Mouse (Mus musculus): ENCODE results near the gene Sox13. TPM values are rescaled to one million over a fixed set of nuclear protein-coding genes. Genes with fewer than 3 reads are reported as not detected.

Sox13 gene
- total and polyA plus RNA-seq, 2 experiments from 2014 or later, result 3.3 to 13.1 TPM

DNA sequence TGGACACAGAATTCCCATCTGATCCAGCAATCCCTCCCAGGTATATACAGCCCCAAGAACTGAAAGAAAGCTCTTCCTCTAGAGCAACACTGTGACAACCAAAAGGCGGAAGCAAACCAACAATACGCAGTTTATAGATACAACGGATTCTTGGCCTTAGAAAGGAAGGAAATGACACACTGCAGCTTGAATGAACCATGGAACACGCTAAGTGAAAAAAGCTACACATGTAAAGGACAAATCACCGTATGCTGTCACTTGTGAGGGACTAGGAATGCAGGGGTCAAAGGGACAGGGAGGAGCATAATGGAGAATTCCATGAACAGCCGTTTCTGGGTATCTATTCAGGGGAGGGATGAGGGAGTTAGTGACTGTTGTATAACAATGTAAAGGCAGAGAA is 16.7 kb downstream of the Sox13 start:
- 53% methylated on average over 6 of the region's 6 CpGs for WGBS

DNA sequence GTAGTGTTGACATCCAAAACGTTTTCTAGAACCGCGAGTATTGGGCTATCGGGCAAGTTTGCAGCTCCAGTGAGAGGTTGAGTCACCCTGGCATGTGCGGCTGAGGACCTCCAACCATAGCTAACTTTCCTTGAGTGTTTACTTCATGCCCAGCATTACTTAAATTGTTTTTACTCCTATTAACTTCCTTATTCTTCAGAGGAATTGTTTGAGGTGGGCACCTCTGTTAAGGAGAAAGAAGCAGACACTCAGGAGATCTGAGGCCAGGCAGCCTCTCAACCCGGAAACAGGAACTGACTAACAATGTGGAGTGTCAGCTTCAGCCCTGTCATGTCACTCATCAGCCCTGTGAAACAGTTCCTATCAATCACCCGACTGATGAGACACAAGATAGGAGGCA is 17.6 kb downstream of the Sox13 start:
- Histone ChIP-seq H3K4me1 (ENCODE audit: insufficient read depth, low read length) (no peaks in the 10 kb centered on the region), H3K4me3 (ENCODE audit: low read length) (no peak overlapping the region), H3K36me3 (ENCODE audit: insufficient read depth, low read length) (no peaks in the 10 kb centered on the region), H3K27me3 (ENCODE audit: insufficient read depth, low read length) (no peaks in the 10 kb centered on the region), H3K27ac (no peak overlapping the region), H3K9ac (replicated peaks; ENCODE audit: low read length) (no peak overlapping the region), H3K9me3 (ENCODE audit: low read length) (no peaks in the 10 kb centered on the region), H3K4me2 (ENCODE audit: low read depth, low read length) (no peak overlapping the region)
- ATAC-seq (no peak), DNase-seq (ENCODE audit: low spot score) (no peak)
- TF ChIP-seq CTCF (IDR thresholded peaks at IDR 0.05; ENCODE audit: low read depth), result no peak
- 85% methylated on average over 7 of the region's 7 CpGs for WGBS

More for the DNA sequence above, 16.7 kb downstream of the Sox13 start:
- ATAC-seq (no peak), DNase-seq (ENCODE audit: low spot score) (no peak)
- Histone ChIP-seq H3K4me2 (ENCODE audit: low read depth, low read length) (no peak overlapping the region), H3K36me3 (ENCODE audit: insufficient read depth, low read length) (no peaks in the 10 kb centered on the region), H3K27me3 (ENCODE audit: insufficient read depth, low read length) (no peaks in the 10 kb centered on the region), H3K4me3 (ENCODE audit: low read length) (no peak overlapping the region), H3K9ac (replicated peaks; ENCODE audit: low read length) (no peak overlapping the region), H3K9me3 (ENCODE audit: low read length) (no peaks in the 10 kb centered on the region), H3K27ac (no peak overlapping the region), H3K4me1 (ENCODE audit: insufficient read depth, low read length) (no peaks in the 10 kb centered on the region)
- TF ChIP-seq CTCF (IDR thresholded peaks at IDR 0.05; ENCODE audit: low read depth), result no peak

DNA sequence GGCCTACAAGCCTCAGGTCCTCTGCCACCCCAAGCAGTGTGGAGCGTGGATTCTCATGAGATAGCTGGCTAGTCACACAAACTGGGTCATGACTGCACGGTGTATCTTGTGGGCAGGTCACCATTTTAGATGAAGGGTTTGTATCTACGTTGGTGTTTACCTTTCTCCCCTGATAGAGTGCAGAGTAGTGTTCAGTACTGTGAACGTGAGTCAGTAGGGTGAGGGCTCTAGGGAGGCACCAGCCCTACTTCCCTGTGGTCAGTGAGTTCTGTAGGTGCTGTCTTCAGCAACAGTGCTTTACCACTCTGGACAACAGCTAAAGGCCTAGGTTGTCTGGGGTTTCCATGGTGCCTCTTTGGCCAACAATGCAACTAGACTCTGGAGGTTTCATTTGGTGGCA is 20.2 kb downstream of the Sox13 start:
- WGBS, result 95% methylated on average over 4 of the region's 4 CpGs
- Histone ChIP-seq H3K27ac (no peak overlapping the region), H3K4me1 (ENCODE audit: insufficient read depth, low read length) (no peaks in the 10 kb centered on the region), H3K4me3 (ENCODE audit: low read length) (no peak overlapping the region), H3K36me3 (ENCODE audit: insufficient read depth, low read length) (no peaks in the 10 kb centered on the region), H3K9ac (replicated peaks; ENCODE audit: low read length) (no peak overlapping the region), H3K27me3 (ENCODE audit: insufficient read depth, low read length) (no peaks in the 10 kb centered on the region), H3K4me2 (ENCODE audit: low read depth, low read length) (no peak overlapping the region), H3K9me3 (ENCODE audit: low read length) (no peaks in the 10 kb centered on the region)
- DNase-seq (ENCODE audit: low spot score) (no peak), ATAC-seq (no peak)
- TF ChIP-seq CTCF (IDR thresholded peaks at IDR 0.05; ENCODE audit: low read depth), result no peak

DNA sequence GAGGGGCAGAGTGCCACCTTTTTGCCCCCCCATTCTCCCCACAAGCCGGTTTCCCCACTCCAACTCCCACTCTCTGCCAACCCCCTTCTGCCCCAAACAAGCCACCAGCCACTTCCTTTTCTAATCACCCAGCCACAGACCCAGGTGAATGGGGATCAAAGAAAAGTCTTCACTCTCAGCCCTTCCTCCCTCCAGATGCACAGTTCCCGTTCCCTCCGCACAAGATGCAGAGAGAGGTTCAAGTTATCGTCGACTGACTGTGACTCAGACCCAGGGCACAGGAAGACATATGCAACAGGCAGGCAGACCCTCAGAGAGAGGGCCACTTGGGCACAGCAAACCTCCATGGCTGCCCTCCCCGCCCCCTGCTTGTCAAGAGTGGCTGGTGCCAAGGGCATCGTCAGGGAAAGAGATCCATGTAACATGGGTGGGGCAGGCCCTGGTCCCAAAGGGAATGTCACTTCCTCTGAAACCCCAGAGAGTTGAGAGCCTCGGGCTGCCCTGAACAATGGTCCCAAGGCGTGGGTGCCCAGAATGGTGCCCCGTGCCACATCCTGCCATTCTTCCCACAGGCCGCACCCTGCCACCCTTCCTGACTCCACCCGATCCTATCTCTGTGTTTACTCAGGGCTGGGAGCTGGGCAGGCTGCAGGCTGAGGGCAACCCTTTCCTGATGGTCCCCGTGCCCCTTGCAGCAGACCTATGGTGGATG is 24.0 kb downstream of the Sox13 start:
- no peak overlapping the region for H3K27ac ChIP-seq
- WGBS, result 81% methylated on average over 13 of the region's 13 CpGs
- H3K36me3 ChIP-seq (ENCODE audit: insufficient read depth, low read length), result no peaks in the 10 kb centered on the region
- no peak overlapping the region for H3K9ac ChIP-seq (replicated peaks; ENCODE audit: low read length)
- H3K4me3 ChIP-seq (ENCODE audit: low read length), result no peak overlapping the region
- DNase-seq (ENCODE audit: low spot score) (no peak), ATAC-seq (no peak)
- peaks cover 11% of the 10 kb centered on the region; the same call in 1 of the 2 replicates for H3K4me1 ChIP-seq (ENCODE audit: insufficient read depth, low read length)
- no peaks in the 10 kb centered on the region for H3K9me3 ChIP-seq (ENCODE audit: low read length)
- no peaks in the 10 kb centered on the region for H3K27me3 ChIP-seq (ENCODE audit: insufficient read depth, low read length)
- TF ChIP-seq CTCF (IDR thresholded peaks at IDR 0.05; ENCODE audit: low read depth), result no peak
- H3K4me2 ChIP-seq (ENCODE audit: low read depth, low read length), result no peak overlapping the region

DNA sequence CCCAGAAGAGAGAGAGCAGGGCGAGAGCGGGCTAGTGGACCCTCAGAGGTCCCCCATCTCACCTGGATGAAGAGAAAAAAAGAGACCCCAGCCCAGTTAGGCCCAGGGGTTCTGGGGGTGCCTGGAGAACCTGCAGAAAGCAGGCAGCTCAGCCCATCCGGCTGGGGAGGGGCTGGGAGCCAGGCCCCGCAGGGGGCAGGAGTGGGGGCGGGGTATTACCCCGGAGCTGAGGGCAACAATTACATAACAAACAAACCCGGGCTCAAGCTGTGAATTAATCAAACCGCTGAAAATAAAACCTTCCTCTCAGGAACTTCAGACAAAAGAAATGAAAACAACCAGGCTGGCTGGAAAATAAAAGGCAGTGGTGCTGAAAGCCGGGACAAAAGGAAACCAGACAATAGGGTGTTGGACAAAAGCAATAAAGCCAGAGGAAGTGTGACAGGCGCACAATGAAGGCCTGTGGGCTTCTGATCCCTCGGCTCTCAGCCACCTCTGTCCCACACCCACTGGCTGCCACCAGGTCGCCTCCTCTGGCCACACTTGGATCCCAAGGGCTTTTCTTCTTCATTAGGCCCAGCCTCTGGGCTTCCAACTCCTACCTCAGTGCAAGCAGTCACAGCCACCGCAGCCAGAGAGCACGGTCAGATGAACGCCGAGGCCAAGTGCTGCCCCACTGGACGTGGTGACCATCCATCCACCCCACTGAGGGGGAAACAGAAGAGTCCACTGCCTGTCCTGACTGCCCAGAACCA is 26.5 kb downstream of the Sox13 start:
- Histone ChIP-seq H3K9ac (replicated peaks; ENCODE audit: low read length) (peak overlapping the region; percentile 43; the same call in 1 of the 2 replicates), H3K27me3 (ENCODE audit: insufficient read depth, low read length) (no peaks in the 10 kb centered on the region), H3K36me3 (ENCODE audit: insufficient read depth, low read length) (no peaks in the 10 kb centered on the region), H3K4me2 (ENCODE audit: low read depth, low read length) (peak overlapping the region; percentile 28), H3K27ac (peak overlapping the region; percentile 77), H3K9me3 (ENCODE audit: low read length) (no peaks in the 10 kb centered on the region), H3K4me1 (ENCODE audit: insufficient read depth, low read length) (peaks cover 11% of the 10 kb centered on the region; the same call in 1 of the 2 replicates), H3K4me3 (ENCODE audit: low read length) (no peak overlapping the region)
- ATAC-seq (peak; percentile 72), DNase-seq (ENCODE audit: low spot score) (peak; percentile 51)
- 7% methylated on average over 17 of the region's 17 CpGs for WGBS
- TF ChIP-seq CTCF (IDR thresholded peaks at IDR 0.05; ENCODE audit: low read depth), result no peak

DNA sequence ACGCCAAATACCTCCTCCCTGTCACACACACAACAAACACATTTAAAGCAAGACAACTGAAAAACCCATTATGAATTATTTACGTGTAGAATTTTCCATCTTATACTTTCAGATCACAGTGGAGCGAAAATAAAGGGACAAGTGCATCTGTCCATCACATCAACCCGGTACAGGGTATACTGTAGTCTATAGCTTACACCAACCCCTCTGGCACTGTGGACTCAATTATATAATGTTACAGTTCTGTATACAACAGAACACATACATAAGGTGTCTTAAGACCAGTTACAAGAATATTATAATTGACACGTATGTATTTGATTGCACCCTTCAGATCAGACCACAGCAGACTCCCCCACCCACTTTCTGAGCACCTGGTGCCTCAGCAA is 27.1 kb downstream of the Sox13 start:
- WGBS, result 50% methylated on average over 5 of the region's 5 CpGs
- no peak overlapping the region for H3K4me3 ChIP-seq (ENCODE audit: low read length)
- ATAC-seq (no peak), DNase-seq (ENCODE audit: low spot score) (no peak)
- H3K9me3 ChIP-seq (ENCODE audit: low read length), result no peaks in the 10 kb centered on the region
- no peaks in the 10 kb centered on the region for H3K27me3 ChIP-seq (ENCODE audit: insufficient read depth, low read length)
- H3K4me1 ChIP-seq (ENCODE audit: insufficient read depth, low read length), result peaks cover 11% of the 10 kb centered on the region; the same call in 1 of the 2 replicates
- peak overlapping the region; percentile 28 for H3K4me2 ChIP-seq (ENCODE audit: low read depth, low read length)
- no peak for TF ChIP-seq CTCF (IDR thresholded peaks at IDR 0.05; ENCODE audit: low read depth)
- H3K36me3 ChIP-seq (ENCODE audit: insufficient read depth, low read length), result no peaks in the 10 kb centered on the region
- peak overlapping the region; percentile 43; the same call in 1 of the 2 replicates for H3K9ac ChIP-seq (replicated peaks; ENCODE audit: low read length)
- H3K27ac ChIP-seq, result peak overlapping the region; percentile 77
